Mouse (Mus musculus) ES-E14 (cell line): ENCODE measurements around the gene Arpc5l. TPM values are rescaled to one million over a fixed set of nuclear protein-coding genes. Genes with fewer than 3 reads are reported as not detected.

Experiments used
- DNase-seq: peaks from one replicate; pipeline ENCODE4 v3.0.0-alpha.2; 2013; ENCODE audit warnings: low read depth, low spot score
- H3K27ac ChIP-seq: 2 replicates; pipeline ENCODE4 v1.5.1; 2012; ENCODE audit warnings: low read depth, mild to moderate bottlenecking, low read length, moderate library complexity, mixed read lengths; ENCODE audit not compliant: poor library complexity, insufficient read depth, severe bottlenecking
- H3K36me3 ChIP-seq: 2 replicates; pipeline ENCODE4 v1.6.1; 2012; ENCODE audit warnings: mild to moderate bottlenecking, low read length, moderate library complexity, mixed read lengths; ENCODE audit not compliant: control insufficient read depth, poor library complexity, insufficient read depth, severe bottlenecking
- H3K4me1 ChIP-seq, 2 experiments: fragments of 150-350 bp in 1 of 2; sonication (generic) in 1 of 2; 2 replicates each; pipeline ENCODE4 v1.6.1; 2012; ENCODE audit warnings: low read length in 2 of 2, mild to moderate bottlenecking in 1 of 2, mixed read lengths in 1 of 2; ENCODE audit not compliant: control insufficient read depth in 2 of 2, insufficient read depth in 2 of 2, poor library complexity in 1 of 2
- H3K4me3 ChIP-seq, 2 experiments: fragments of 150-350 bp in 1 of 2; sonication (generic) in 1 of 2; 2 replicates each; pipeline ENCODE4 v1.5.1; 2012; ENCODE audit warnings: low read length in 2 of 2, low read depth in 1 of 2, mild to moderate bottlenecking in 1 of 2, mixed read lengths in 1 of 2; ENCODE audit not compliant: insufficient read depth in 1 of 2, poor library complexity in 1 of 2, severe bottlenecking in 1 of 2
- H3K9ac ChIP-seq: 2 replicates; pipeline ENCODE4 v1.6.1; 2012; ENCODE audit warnings: low read depth, mild to moderate bottlenecking, low read length, mixed read lengths; ENCODE audit not compliant: poor library complexity, insufficient read depth, severe bottlenecking
- H3K9me3 ChIP-seq: fragments of 150-350 bp; sonication (generic); 2 replicates; pipeline ENCODE4 v1.6.1; 2012; ENCODE audit warnings: low read depth, mild to moderate bottlenecking, low read length; ENCODE audit not compliant: control insufficient read depth, insufficient read depth
- CHD2 ChIP-seq: IDR thresholded peaks from 2 replicates; pipeline ENCODE4 v1.6.1; 2014; ENCODE audit warnings: mild to moderate bottlenecking, low read depth, low read length, inconsistent platforms
- HCFC1 ChIP-seq: IDR thresholded peaks from 2 replicates; pipeline ENCODE4 v1.6.1; 2012; ENCODE audit warnings: low read length, inconsistent platforms, borderline replicate concordance; ENCODE audit not compliant: insufficient read depth
- MAFK ChIP-seq: IDR thresholded peaks from 2 replicates; pipeline ENCODE4 v1.6.1; 2014; ENCODE audit warnings: mild to moderate bottlenecking, low read depth, low read length, inconsistent platforms; ENCODE audit not compliant: insufficient read depth
- ZC3H11A ChIP-seq: IDR thresholded peaks from 2 replicates; pipeline ENCODE4 v1.6.1; 2012; ENCODE audit warnings: low read depth, mild to moderate bottlenecking, inconsistent platforms, low read length, borderline replicate concordance
- ZNF384 ChIP-seq: IDR thresholded peaks from 2 replicates; pipeline ENCODE4 v1.6.1; 2012; ENCODE audit warnings: low read depth, low read length, inconsistent platforms
- in situ Hi-C, 2 experiments: fragments of 600-800 bp; cut with MboI; formaldehyde crosslinking; loops; one replicate each; pipeline ENCODE4 v1.15.1; 2025; ENCODE audit warnings: low sequenced_read_pairs in 2 of 2, inconsistent platforms in 1 of 2; ENCODE audit not compliant: unreplicated experiment in 2 of 2
- total RNA-seq: library from RNA; depleted of rRNA; stranded (reverse); fragments of 300-350 nt; gene quantifications from 2 replicates; pipeline ENCODE4 v1.2.3, GENCODE M21; 2012

Gene Arpc5l
- total RNA-seq, 1 experiment = 58.4 TPM

DNA sequence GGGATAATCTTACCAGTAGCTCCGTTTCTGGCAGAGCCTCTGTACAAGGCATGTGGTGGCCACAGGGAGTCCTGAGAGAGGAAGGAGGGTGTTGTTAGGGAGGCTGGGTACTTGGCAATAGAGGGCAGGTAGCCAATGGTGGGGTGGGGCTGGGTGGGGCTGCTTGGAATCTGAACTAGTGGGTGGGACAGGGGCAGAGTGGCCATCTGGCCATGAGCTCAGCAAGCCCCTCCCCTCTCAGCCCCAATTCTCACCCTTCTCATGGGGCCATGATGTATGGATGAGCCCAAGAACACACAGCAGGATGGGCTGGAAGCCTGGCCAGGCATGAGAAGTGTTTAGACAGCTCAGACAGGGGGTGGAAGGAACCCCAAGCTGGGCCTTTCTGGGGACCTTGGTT, 17.8 kb upstream of the Arpc5l start:
- in situ Hi-C loops = no loop called here

DNA sequence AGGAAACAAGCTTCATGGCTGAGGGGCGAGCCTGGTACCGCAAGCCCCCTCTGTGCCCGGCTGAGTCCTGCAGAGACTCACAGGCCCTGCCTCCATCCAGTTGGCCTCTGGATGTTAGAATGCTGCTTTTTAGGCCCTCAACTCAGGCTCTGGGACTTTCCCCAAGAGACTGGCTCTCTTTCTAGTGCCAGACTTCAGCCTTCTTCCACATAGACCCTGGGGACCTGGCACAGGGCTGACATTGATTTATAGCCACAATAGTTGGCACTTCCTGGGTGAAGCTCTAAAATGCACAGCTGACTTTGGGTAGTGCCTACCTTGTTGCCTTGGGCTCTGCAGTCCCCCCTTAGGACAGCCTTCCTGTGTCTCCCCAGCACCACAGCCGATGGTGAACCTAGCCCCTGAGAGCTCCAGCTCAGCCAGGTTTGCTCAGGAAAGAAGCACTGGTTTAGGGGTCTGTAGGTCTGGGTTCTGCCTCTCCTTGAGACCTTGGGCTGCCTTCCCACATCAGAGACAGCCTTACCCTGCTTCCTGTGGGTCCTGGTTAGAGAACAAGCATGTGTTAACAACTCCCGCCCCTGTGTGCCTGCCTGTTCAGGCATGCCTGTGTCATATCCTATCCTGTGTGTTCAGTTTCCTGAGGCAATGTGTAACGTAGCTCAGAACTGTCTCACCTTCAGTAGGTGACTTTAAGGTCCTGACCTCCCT, 17.2 kb upstream of the Arpc5l start:
- Histone ChIP-seq H3K9me3 (no peaks in the 10 kb centered on the region), H3K4me1 (peaks cover 5 to 8% of the 10 kb centered on the region in 2 experiments; a peak in 2 of 4 replicates), H3K9ac (no peak overlapping the region; the same call in 1 of the 2 replicates), H3K4me3 (no peak overlapping the region), H3K36me3 (no peaks in the 10 kb centered on the region), H3K27ac (no peak overlapping the region)
- no peak for TF ChIP-seq HCFC1
- no peak for TF ChIP-seq ZC3H11A
- no peak for TF ChIP-seq MAFK
- no peak for TF ChIP-seq CHD2
- TF ChIP-seq ZNF384 = no peak
- no peak for DNase-seq
- in situ Hi-C loops = no loop called here

More for the DNA sequence above, 17.8 kb upstream of the Arpc5l start:
- Histone ChIP-seq H3K9ac (no peak overlapping the region), H3K36me3 (no peaks in the 10 kb centered on the region), H3K27ac (no peak overlapping the region), H3K4me1 (peaks cover 5 to 8% of the 10 kb centered on the region in 2 experiments; a peak in 2 of 4 replicates), H3K4me3 (no peak overlapping the region), H3K9me3 (no peaks in the 10 kb centered on the region)
- TF ChIP-seq ZNF384 (no peak), ZC3H11A (no peak), HCFC1 (no peak), CHD2 (no peak), MAFK (no peak)
- DNase-seq = no peak

DNA sequence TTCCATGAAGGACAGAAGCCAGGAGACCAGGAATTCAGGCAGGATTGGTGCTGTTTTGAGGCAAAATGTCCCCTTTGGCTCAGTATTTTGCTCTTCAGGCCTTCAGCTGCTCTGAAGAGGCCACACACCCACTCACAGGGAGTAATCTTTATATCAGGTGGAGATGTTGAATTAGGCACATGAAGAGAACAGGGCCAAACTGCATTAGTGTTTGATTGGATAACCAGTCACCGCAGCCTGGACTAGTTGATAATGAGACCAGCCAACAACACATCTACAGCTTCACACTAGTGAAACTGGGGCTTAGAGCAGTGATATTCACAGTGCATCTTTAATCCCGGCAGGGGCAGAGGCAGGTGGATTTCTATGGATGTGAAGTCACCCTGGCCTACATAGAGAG, 16.2 kb upstream of the Arpc5l start:
- H3K4me1 ChIP-seq = peaks cover 5 to 8% of the 10 kb centered on the region in 2 experiments; a peak in 2 of 4 replicates
- no peak overlapping the region for H3K4me3 ChIP-seq
- in situ Hi-C loops = no loop called here
- no peak for DNase-seq
- no peak overlapping the region for H3K9ac ChIP-seq
- no peaks in the 10 kb centered on the region for H3K9me3 ChIP-seq
- H3K27ac ChIP-seq = no peak overlapping the region
- TF ChIP-seq ZNF384 = no peak
- no peak for TF ChIP-seq CHD2
- no peak for TF ChIP-seq ZC3H11A
- no peak for TF ChIP-seq MAFK
- no peak for TF ChIP-seq HCFC1
- H3K36me3 ChIP-seq = no peaks in the 10 kb centered on the region

DNA sequence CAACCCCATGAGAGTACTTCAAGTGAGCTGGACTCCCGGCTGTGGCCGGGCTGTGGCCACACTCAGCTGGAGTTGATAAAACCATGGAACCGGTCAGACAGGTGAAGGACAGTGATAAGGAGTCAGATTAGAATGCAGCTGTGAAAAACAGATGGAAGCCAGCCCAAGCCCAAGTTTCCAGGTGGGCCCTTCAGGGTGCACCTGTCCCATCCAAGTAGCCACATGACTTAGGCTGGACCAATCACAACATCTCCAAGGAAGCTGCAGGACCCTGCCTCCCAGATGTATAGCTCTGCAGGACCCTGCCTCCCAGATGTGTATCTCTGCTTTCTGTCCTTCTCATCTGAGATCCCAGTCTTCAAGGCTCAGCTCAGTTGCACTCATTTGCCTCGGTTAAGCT, 13.1 kb upstream of the Arpc5l start:
- H3K27ac ChIP-seq = no peak overlapping the region
- in situ Hi-C loops = no loop called here
- H3K36me3 ChIP-seq = no peaks in the 10 kb centered on the region
- H3K9me3 ChIP-seq = no peaks in the 10 kb centered on the region
- no peak for TF ChIP-seq MAFK
- TF ChIP-seq ZNF384 = no peak
- TF ChIP-seq HCFC1 = no peak
- TF ChIP-seq CHD2 = no peak
- no peak for TF ChIP-seq ZC3H11A
- H3K4me1 ChIP-seq = peaks cover 5 to 8% of the 10 kb centered on the region in 2 experiments; a peak in 2 of 4 replicates
- H3K4me3 ChIP-seq = no peak overlapping the region
- DNase-seq = no peak
- H3K9ac ChIP-seq = no peak overlapping the region

DNA sequence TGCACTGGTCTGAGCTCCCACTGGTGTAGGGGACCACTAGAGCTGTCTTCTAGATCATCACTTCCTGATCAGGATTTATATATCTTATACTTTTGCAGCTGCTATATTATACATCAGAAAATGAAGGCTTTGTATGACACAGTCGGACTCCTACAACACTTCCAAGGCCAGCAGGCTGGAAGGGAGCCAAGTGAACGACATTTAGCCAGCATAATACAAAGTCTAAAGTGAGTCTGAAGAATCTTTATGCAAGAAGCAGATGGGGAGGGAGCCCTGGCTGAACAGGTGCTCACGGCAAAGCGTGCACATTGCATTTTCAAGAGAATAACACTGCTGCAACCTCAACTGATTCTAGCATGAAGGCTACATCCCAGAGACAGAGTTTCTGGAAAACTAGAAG, 12.7 kb upstream of the Arpc5l start:
- Histone ChIP-seq H3K27ac (no peak overlapping the region), H3K4me1 (peaks cover 5 to 7% of the 10 kb centered on the region in 2 experiments; a peak in 2 of 4 replicates), H3K9ac (no peak overlapping the region), H3K9me3 (no peaks in the 10 kb centered on the region), H3K36me3 (no peaks in the 10 kb centered on the region), H3K4me3 (no peak overlapping the region)
- in situ Hi-C loops = no loop called here
- TF ChIP-seq MAFK (no peak), CHD2 (no peak), HCFC1 (no peak), ZC3H11A (no peak), ZNF384 (no peak)
- no peak for DNase-seq
